Mouse (Mus musculus) layer of hippocampus, adult 2 months (tissue): ENCODE results near the gene Dvl2. TPM values are rescaled to one million over a fixed set of nuclear protein-coding genes. Genes with fewer than 3 reads are reported as not detected.
A peak's percentile ranks its signal among the peaks of the same experiment; 100 is the strongest.

Experiments used
- DNase-seq, 2 experiments: peaks; one replicate each; pipeline ENCODE4 v3.0.0; 2022; ENCODE audit warnings: low spot score in 2 of 2
- H3K27ac ChIP-seq: fragments of 200-600 bp; 2 replicates; pipeline ENCODE4 v1.8.1; 2022
- H3K4me3 ChIP-seq: fragments of 200-600 bp; 2 replicates; pipeline ENCODE4 v1.8.1; 2022; ENCODE audit warnings: mild to moderate bottlenecking
- CTCF ChIP-seq: fragments of 200-600 bp; conservative IDR thresholded peaks from 2 replicates; pipeline ENCODE4 v1.8.1; 2022; ENCODE audit warnings: antibody characterized with exemption, mild to moderate bottlenecking, moderate library complexity
- total RNA-seq, 2 experiments: library from RNA; stranded (reverse); gene quantifications; 2 replicates each; pipeline ENCODE4 v1.2.3; 2021

The Dvl2 gene
- total RNA-seq, 2 experiments from 2014 or later: 40.6 to 45.3 TPM

GRCm38 (mm10) chr11:70029130-70029801 lies 28.9 kb downstream of the Dvl2 start:
- peak overlapping the region; percentile 36 for H3K4me3 ChIP-seq
- peak overlapping the region; percentile 86 for H3K27ac ChIP-seq
- no peak for TF ChIP-seq CTCF
- DNase-seq: peak; percentile 80 to 93

GRCm38 (mm10) chr11:70029829-70030550 lies 29.6 kb downstream of the Dvl2 start:
- TF ChIP-seq CTCF: no peak
- peak overlapping the region; percentile 36 for H3K4me3 ChIP-seq
- no peak for DNase-seq
- peak overlapping the region; percentile 86 for H3K27ac ChIP-seq

- peak overlapping the region; percentile 58; the same call in 1 of the 2 replicates for H3K27ac ChIP-seq
- TF ChIP-seq CTCF: no peak
- no peak for DNase-seq
- H3K4me3 ChIP-seq: no peak overlapping the region
Measured at GRCm38 (mm10) chr11:70030651-70031320, 30.4 kb downstream of the Dvl2 start.

GRCm38 (mm10) chr11:70031321-70031670 lies 30.9 kb downstream of the Dvl2 start:
- TF ChIP-seq CTCF: no peak

GRCm38 (mm10) chr11:70038174-70038573 lies 37.8 kb downstream of the Dvl2 start:
- DNase-seq: no peak
- TF ChIP-seq CTCF: no peak
- Histone ChIP-seq H3K4me3 (no peak overlapping the region), H3K27ac (peak overlapping the region; percentile 33)

More at GRCm38 (mm10) chr11:70031321-70031670, 30.9 kb downstream of the Dvl2 start:
- Histone ChIP-seq H3K4me3 (no peak overlapping the region), H3K27ac (no peak overlapping the region)
- no peak for DNase-seq

GRCm38 (mm10) chr11:70039631-70040030 lies 39.2 kb downstream of the Dvl2 start:
- H3K4me3 ChIP-seq: no peak overlapping the region
- no peak overlapping the region for H3K27ac ChIP-seq
- no peak for TF ChIP-seq CTCF
- DNase-seq: no peak

- Histone ChIP-seq H3K4me3 (no peak overlapping the region), H3K27ac (peak overlapping the region; percentile 28; the same call in 1 of the 2 replicates)
- TF ChIP-seq CTCF: no peak
- DNase-seq: no peak
Measured at GRCm38 (mm10) chr11:70040184-70040583, 39.8 kb downstream of the Dvl2 start.

GRCm38 (mm10) chr11:70042309-70043085 lies 42.1 kb downstream of the Dvl2 start:
- H3K27ac ChIP-seq: peak overlapping the region; percentile 59; the same call in 1 of the 2 replicates
- DNase-seq: no peak
- no peak overlapping the region for H3K4me3 ChIP-seq
- no peak for TF ChIP-seq CTCF

GRCm38 (mm10) chr11:70043665-70044064 lies 43.3 kb downstream of the Dvl2 start:
- Histone ChIP-seq H3K4me3 (no peak overlapping the region), H3K27ac (no peak overlapping the region; the same call in 1 of the 2 replicates)
- no peak for DNase-seq
- no peak for TF ChIP-seq CTCF

- Histone ChIP-seq H3K27ac (no peak overlapping the region), H3K4me3 (no peak overlapping the region)
- no peak for DNase-seq
- no peak for TF ChIP-seq CTCF
Measured at GRCm38 (mm10) chr11:70045435-70045834, 45.0 kb downstream of the Dvl2 start.

GRCm38 (mm10) chr11:70049366-70049765 lies 49.0 kb downstream of the Dvl2 start:
- no peak for TF ChIP-seq CTCF
- Histone ChIP-seq H3K27ac (no peak overlapping the region), H3K4me3 (no peak overlapping the region)
- DNase-seq: no peak

GRCm38 (mm10) chr11:70049816-70050215 lies 49.4 kb downstream of the Dvl2 start:
- no peak overlapping the region for H3K27ac ChIP-seq
- H3K4me3 ChIP-seq: no peak overlapping the region
- no peak for DNase-seq
- peak; percentile 76 for TF ChIP-seq CTCF
